Mouse (Mus musculus) embryonic facial prominence, embryonic 15.5 days (tissue): Measurements from ENCODE around the gene Gm9736. TPM values are rescaled to one million over a fixed set of nuclear protein-coding genes. Genes with fewer than 3 reads are reported as not detected.
"Not testable (repeated sequence)": the region's sequence is repeated elsewhere in the genome, so short reads cannot be mapped to it uniquely, and the experiment has no call there.

Experiments used
- ATAC-seq: fragments of 200-750 bp; cut with Nextera tagmentation; 2 replicates; pipeline ENCODE4 v1.8.0; 2017; ENCODE audit warnings: low read depth, moderate TSS enrichment; ENCODE audit not compliant: insufficient number of reproducible peaks, low FRiP score, low TSS enrichment
- H3K27ac ChIP-seq: fragments of 300-500 bp; sonication (generic); replicated peaks from 2 replicates; pipeline ENCODE4 v1.5.1; 2015; ENCODE audit warnings: mild to moderate bottlenecking, inconsistent platforms
- H3K27me3 ChIP-seq: fragments of 300-500 bp; sonication (generic); 2 replicates; pipeline ENCODE4 v1.6.1; 2015; ENCODE audit warnings: inconsistent platforms
- H3K36me3 ChIP-seq: fragments of 300-500 bp; sonication (generic); 2 replicates; pipeline ENCODE4 v1.6.1; 2015; ENCODE audit warnings: mild to moderate bottlenecking, inconsistent platforms
- H3K4me1 ChIP-seq: fragments of 300-500 bp; sonication (generic); 2 replicates; pipeline ENCODE4 v1.6.1; 2015; ENCODE audit warnings: inconsistent platforms
- H3K4me2 ChIP-seq: fragments of 300-500 bp; sonication (generic); replicated peaks from 2 replicates; pipeline ENCODE4 v1.6.1; 2015; ENCODE audit warnings: mild to moderate bottlenecking, inconsistent platforms
- H3K4me3 ChIP-seq: fragments of 300-500 bp; sonication (generic); replicated peaks from 2 replicates; pipeline ENCODE4 v1.5.1; 2015; ENCODE audit warnings: mild to moderate bottlenecking, inconsistent platforms
- H3K9ac ChIP-seq: fragments of 300-500 bp; sonication (generic); 2 replicates; pipeline ENCODE4 v1.6.1; 2015; ENCODE audit warnings: inconsistent platforms
- H3K9me3 ChIP-seq: fragments of 300-500 bp; sonication (generic); replicated peaks from 2 replicates; pipeline ENCODE4 v1.6.1; 2016; ENCODE audit warnings: inconsistent platforms
- WGBS: fragments of 180-500 bp; shearing (Covaris S2); methylation state at CpG from one replicate; pipeline ENCODE4 v1.1.7; 2015; 5-methylcytosine and 5-hydroxymethylcytosine counted together
- polyA plus RNA-seq: library from polyadenylated mRNA; unstranded; fragments of >200 nt; fragmentation: Nextera tagmentation; extraction: Ambion mirVana; gene quantifications from 2 replicates; pipeline ENCODE4 v1.2.1, GENCODE M21; 2015

Gm9736 gene
- 1.5 and 1.9 TPM in 2 replicates for polyA plus RNA-seq

DNA sequence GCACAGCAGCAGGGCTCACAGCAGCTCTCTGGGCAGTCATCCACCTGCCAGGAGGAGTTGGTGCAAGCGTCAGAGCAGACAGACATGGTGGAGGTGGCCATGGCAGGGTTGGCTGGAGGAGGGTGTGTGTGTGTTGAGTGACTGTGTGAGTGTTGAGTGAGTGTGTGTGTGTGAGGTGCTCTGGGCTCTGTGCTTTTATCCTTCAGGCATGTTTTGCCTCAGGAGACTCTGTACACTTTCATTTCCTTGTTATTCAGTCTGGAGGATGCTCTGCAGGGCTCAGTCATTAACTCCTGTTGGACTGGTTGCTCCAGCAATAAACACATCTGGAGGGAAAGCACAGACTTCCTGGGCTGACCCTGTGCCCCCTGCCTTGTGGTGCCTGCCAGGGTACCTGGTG, at the start of gene Gm9736:
Gene Gm9736 (minus strand): TSS at position 101 of the 400 bp plus-strand sequence.
- not testable (repeated sequence) for ATAC-seq, H3K4me3 ChIP-seq

DNA sequence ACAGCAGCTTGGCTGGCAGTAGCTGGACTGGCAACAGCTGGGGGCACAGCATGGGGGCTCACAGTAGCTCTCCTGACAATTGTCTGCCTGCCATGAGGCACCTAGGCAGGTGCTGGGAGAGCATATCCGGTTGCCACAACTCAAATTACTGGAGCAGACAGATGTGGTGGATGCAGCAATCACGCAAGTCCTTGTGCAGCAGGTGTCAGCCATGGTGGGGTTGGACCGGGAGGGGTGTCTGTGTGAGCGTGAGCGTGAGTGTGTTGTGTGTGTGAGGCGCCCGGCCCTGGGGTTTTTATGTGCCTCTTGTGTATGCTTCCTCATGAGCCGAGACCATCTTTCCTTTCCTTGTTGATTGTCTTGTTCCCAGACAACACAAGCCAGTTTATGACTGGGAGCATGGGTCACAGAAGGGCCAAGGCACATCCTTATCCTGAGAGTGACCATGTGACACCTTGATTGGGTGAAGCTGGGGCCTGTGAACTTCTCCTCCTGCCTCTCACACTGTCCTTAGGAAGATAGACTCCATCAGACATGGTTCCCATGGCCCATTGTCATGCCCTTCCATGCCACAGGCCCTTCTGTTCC, 47.9 kb upstream of the Gm9736 start, which contains the start of gene Gm19668:
Gene Gm19668 (minus strand): TSS at position 213 of the 588 bp plus-strand sequence.
- no peak within 1 kb of the TSS for H3K4me3 ChIP-seq
- no peaks in the 10 kb centered on the region for H3K9me3 ChIP-seq
- peaks cover 7% of the 10 kb centered on the region; the same call in 1 of the 2 replicates for H3K4me1 ChIP-seq
- no peaks in the 10 kb centered on the region for H3K36me3 ChIP-seq
- no peak within 1 kb of the TSS for H3K4me2 ChIP-seq
- WGBS = 55% methylated on average over 8 of the region's 8 CpGs
- no peaks in the 10 kb centered on the region for H3K27me3 ChIP-seq
- H3K9ac ChIP-seq = no peak within 1 kb of the TSS
- no peak for ATAC-seq
- H3K27ac ChIP-seq = no peak within 1 kb of the TSS

More for the DNA sequence above, at the start of gene Gm9736:
- not testable (repeated sequence) for H3K27me3 ChIP-seq, H3K9ac ChIP-seq, H3K27ac ChIP-seq, H3K4me1 ChIP-seq, H3K36me3 ChIP-seq, H3K4me2 ChIP-seq, H3K9me3 ChIP-seq
- 47% methylated on average over 1 of the region's 1 CpGs for WGBS

DNA sequence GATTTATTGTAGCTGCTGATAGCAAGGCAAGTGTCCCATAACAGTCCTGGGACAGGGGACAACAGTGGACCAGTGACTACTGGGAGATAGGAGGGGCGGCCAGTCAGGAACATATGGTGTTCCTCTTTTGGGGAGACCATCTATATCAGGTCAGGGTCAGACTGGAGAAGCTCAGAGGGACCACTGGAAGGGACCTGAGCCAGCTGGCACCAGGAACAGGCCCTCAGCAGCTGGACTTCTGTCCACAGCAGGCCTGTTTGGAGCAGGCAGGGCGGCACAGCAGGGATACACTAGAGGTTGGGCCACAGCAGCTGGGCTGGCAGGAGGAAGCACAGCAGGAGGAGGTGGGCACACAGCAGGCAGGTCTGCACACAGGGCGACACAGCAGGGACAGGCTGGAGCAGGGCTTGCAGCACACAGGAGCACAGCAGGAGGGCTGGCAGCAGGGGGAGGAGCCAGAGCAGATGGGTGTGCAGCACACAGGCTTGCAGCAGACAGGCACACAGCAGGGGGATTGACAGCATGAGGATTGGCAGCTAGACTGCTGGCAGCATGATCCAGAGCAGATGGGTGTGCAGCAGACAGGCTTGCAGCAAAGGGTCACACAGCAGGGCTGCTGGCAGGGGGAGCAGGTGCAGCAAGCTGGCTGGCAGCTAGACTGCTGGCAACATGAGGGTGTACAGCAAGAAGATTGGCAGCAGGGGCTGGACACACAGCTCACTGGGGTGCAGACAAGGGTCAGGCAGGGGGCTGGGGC, 47.2 kb upstream of the Gm9736 start:
- H3K9ac ChIP-seq, H3K27ac ChIP-seq, H3K27me3 ChIP-seq, ATAC-seq, H3K9me3 ChIP-seq, H3K4me2 ChIP-seq, H3K4me1 ChIP-seq, H3K4me3 ChIP-seq, H3K36me3 ChIP-seq: not testable (repeated sequence)
- WGBS = 34% methylated on average over 3 of the region's 3 CpGs

DNA sequence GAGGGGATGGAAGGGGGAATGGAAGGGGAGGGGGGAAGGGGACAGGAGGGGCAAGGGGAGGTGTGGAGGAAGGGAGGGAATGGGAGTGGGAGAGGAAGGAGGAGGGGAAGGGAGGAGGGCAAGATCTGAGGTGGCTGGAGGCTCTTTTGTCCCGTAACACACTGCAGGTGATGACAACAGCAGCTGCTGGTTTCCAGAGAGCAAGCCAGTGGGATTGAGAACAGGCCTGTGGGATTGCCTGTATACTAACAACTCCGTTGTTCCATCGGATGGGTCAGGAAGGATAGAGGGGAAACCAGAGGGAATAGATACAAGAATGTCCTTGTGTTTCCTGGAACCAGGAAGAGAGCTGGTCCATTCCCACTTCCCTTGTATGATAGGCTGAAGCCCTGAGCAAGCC, 46.5 kb upstream of the Gm9736 start:
- peaks cover 7% of the 10 kb centered on the region; the same call in 1 of the 2 replicates for H3K4me1 ChIP-seq
- no peaks in the 10 kb centered on the region for H3K36me3 ChIP-seq
- H3K4me3 ChIP-seq = no peak overlapping the region
- H3K27ac ChIP-seq = no peak overlapping the region
- H3K27me3 ChIP-seq = no peaks in the 10 kb centered on the region
- no peak overlapping the region for H3K4me2 ChIP-seq
- no peak for ATAC-seq
- H3K9me3 ChIP-seq = no peaks in the 10 kb centered on the region
- no peak overlapping the region for H3K9ac ChIP-seq
- WGBS = 14% methylated on average over 3 of the region's 3 CpGs

DNA sequence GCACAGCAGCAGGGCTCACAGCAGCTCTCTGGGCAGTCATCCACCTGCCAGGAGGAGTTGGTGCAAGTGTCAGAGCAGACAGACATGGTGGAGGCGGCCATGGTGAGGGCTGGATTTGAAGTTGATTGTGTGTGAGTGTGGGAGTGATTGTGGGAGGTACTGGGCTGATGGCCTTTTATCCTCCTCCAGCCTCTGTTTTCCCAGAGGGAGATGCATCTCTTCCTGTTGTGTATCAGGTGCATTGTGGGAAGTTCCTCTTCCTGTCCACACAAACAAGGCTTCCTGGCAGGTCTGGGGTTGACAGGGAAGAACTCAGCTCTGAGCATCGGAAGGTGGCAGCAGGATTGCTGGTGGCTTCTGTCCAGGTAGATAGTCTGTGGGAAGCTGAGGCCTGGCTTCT, 43.8 kb upstream of the Gm9736 start, which contains the start of gene Gm9639:
Gene Gm9639 (minus strand): TSS at position 101 of the 400 bp plus-strand sequence.
- no peak within 1 kb of the TSS for H3K27ac ChIP-seq
- H3K9ac ChIP-seq = no peak within 1 kb of the TSS
- 45% methylated on average over 2 of the region's 2 CpGs for WGBS
- H3K4me2 ChIP-seq = no peak within 1 kb of the TSS
- H3K9me3 ChIP-seq = no peaks in the 10 kb centered on the region
- no peak within 1 kb of the TSS for H3K4me3 ChIP-seq
- H3K27me3 ChIP-seq = no peaks in the 10 kb centered on the region
- no peak for ATAC-seq
- H3K4me1 ChIP-seq = peaks cover 7% of the 10 kb centered on the region; the same call in 1 of the 2 replicates
- H3K36me3 ChIP-seq = no peaks in the 10 kb centered on the region

DNA sequence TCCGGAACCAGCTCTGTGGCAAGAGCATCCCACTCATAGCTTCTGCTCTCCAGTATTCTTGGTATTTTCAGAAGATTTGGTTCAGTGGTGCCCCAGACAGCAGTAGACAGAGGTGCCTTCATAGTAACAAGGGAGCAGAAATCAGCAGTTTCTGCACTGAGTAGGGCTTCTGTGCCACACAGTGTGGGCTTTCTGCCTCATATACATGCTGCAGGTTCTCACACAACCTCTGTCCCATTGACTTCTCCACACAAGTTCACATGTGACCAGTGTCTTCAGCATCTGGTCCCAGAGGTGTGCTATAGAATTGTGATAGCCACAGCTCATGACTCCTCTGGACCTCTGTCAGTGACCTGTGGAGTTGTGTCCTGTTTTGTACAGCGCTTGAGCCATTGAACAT, 37.5 kb upstream of the Gm9736 start:
- H3K27ac ChIP-seq = no peak overlapping the region
- no peak for ATAC-seq
- 73% methylated on average over 2 of the region's 2 CpGs for WGBS
- H3K9me3 ChIP-seq = no peaks in the 10 kb centered on the region
- H3K4me3 ChIP-seq = no peak overlapping the region
- H3K9ac ChIP-seq = no peak overlapping the region
- no peak overlapping the region for H3K4me2 ChIP-seq
- no peaks in the 10 kb centered on the region for H3K36me3 ChIP-seq
- H3K4me1 ChIP-seq = no peaks in the 10 kb centered on the region
- H3K27me3 ChIP-seq = no peaks in the 10 kb centered on the region

DNA sequence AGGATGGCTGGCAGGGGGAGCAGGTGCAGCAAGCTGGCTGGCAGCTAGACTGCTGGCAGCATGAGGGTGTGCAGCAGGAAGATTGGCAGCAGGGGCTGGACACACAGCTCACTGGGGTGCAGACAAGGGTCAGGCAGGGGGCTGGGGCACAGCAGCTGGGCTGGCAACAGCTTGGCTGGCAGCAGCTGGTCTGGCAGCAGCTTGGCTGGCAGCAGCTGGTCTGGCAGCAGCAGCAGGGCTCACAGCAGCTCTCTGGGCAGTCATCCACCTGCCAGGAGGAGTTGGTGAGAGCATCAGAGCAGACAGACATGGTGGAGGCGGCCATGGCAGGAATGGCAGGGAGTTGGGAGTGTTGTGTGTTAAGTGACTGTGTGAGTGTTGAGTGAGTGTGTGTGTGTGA, 36.7 kb upstream of the Gm9736 start, which contains the start of gene Gm7137:
Gene Gm7137 (minus strand): TSS at position 325 of the 400 bp plus-strand sequence.
- 75% methylated on average over 1 of the region's 1 CpGs for WGBS
- H3K4me1 ChIP-seq, ATAC-seq, H3K4me3 ChIP-seq, H3K4me2 ChIP-seq, H3K9me3 ChIP-seq, H3K27me3 ChIP-seq, H3K9ac ChIP-seq, H3K27ac ChIP-seq, H3K36me3 ChIP-seq: not testable (repeated sequence)

DNA sequence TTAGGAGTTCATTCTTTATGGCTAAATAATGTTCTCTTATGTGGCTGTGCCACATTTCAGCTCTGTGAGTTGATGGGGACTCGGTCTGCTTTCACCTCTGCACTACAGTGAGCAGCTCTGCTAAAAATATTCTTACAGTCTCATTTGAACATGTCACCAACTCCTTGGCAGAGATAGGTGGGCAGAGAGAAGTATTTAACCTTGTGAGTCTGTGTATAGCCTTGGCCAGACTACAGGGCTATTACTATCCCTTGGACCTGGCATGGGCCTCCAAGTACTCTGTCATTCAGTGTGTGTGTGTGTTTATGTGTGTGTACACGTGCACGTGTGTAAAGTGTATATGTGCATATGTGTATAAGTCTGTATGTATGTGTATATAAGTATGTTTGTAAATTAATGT, 32.2 kb upstream of the Gm9736 start:
- H3K4me2 ChIP-seq, H3K27ac ChIP-seq, H3K9ac ChIP-seq, H3K27me3 ChIP-seq, ATAC-seq, H3K36me3 ChIP-seq, H3K4me3 ChIP-seq, H3K4me1 ChIP-seq, H3K9me3 ChIP-seq: not testable (repeated sequence)
- whole genome bisulfite sequencing = 94% methylated on average over 3 of the region's 3 CpGs

DNA sequence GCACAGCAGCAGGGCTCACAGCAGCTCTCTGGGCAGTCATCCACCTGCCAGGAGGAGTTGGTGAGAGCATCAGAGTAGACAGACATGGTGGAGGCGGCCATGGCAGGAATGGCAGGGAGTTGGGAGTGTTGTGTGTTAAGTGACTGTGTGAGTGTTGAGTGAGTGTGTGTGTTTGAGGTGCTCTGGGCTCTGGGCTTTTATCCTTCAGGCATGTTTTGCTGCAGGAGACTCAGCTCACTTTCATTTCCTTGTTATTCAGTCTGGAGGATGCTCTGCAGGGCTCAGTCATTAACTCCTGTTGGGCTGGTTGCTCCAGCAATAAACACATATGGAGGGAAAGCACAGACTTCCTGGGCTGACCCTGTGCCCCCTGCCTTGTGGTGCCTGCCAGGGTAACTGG, 31.3 kb upstream of the Gm9736 start, which contains the start of gene Gm3250:
Gene Gm3250 (minus strand): TSS at position 101 of the 400 bp plus-strand sequence.
- H3K9me3 ChIP-seq, H3K27me3 ChIP-seq, H3K4me2 ChIP-seq, H3K27ac ChIP-seq, H3K36me3 ChIP-seq, ATAC-seq, H3K4me1 ChIP-seq, H3K9ac ChIP-seq, H3K4me3 ChIP-seq: not testable (repeated sequence)
- 56% methylated on average over 1 of the region's 1 CpGs for WGBS

DNA sequence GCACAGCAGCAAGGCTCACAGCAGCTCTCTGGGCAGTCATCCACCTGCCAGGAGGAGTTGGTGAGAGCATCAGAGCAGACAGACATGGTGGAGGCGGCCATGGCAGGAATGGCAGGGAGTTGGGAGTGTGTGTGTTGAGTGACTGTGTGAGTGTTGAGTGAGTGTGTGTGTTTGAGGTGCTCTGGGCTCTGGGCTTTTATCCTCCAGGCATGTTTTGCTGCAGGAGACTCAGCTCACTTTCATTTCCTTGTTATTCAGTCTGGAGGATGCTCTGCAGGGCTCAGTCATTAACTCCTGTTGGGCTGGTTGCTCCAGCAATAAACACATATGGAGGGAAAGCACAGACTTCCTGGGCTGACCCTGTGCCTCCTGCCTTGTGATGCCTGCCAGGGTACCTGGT, 25.7 kb upstream of the Gm9736 start, which contains the start of gene Gm7138:
Gene Gm7138 (minus strand): TSS at position 101 of the 400 bp plus-strand sequence.
- WGBS = 60% methylated on average over 1 of the region's 1 CpGs
- not testable (repeated sequence) for H3K4me3 ChIP-seq, H3K4me2 ChIP-seq, H3K27me3 ChIP-seq, ATAC-seq, H3K9me3 ChIP-seq, H3K9ac ChIP-seq, H3K4me1 ChIP-seq, H3K36me3 ChIP-seq, H3K27ac ChIP-seq

DNA sequence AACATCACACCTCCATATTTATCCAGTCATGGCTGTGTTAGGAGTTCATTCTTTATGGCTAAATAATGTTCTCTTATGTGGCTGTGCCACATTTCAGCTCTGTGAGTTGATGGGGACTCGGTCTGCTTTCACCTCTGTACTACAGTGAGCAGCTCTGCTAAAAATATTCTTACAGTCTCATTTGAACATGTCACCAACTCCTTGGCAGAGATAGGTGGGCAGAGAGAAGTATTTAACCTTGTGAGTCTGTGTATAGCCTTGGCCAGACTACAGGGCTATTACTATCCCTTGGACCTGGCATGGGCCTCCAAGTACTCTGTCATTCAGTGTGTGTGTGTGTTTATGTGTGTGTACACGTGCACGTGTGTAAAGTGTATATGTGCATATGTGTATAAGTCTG, 21.0 kb upstream of the Gm9736 start:
- 83% methylated on average over 3 of the region's 3 CpGs for WGBS

More for the DNA sequence above, 21.0 kb upstream of the Gm9736 start:
- not testable (repeated sequence) for ATAC-seq, H3K4me2 ChIP-seq, H3K9ac ChIP-seq, H3K4me3 ChIP-seq, H3K27ac ChIP-seq, H3K27me3 ChIP-seq, H3K36me3 ChIP-seq, H3K4me1 ChIP-seq, H3K9me3 ChIP-seq
